Mouse (Mus musculus) liver, postnatal 0 days (tissue): ENCODE measurements around the gene Med31.

Source experiments
- CTCF ChIP-seq: sonication (generic); IDR thresholded peaks from 2 replicates; pipeline ENCODE4 v1.5.1; 2016; ENCODE audit warnings: antibody characterized with exemption, low read depth
- EP300 ChIP-seq: IDR thresholded peaks from 2 replicates; pipeline ENCODE4 v1.6.1; 2016; ENCODE audit warnings: antibody characterized with exemption, low read depth, mild to moderate bottlenecking

DNA sequence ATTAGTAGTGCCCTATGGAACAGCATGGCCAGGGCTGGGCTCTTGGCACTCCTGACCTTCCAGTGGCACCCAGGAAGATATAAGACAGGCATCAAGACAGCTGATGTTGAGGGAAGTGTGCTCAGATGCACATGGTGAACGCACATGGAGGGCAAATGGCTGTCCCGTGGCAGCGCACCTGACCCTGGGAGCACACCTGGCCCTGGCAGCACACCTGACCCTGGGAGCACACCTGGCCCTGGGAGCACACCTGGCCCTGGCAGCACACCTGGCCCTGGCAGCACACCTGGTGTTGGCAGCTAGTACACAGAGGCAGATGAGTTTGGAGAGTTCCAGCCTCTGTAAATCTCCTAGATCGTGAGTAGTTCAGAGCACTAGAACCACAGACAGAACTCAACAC, 13.1 kb upstream of the Med31 start:
- TF ChIP-seq CTCF (no peak), EP300 (no peak)
